Mouse (Mus musculus): Measurements from ENCODE around the gene Flt3l.

GRCm38 (mm10) chr7:45148534-45149098, 12.4 kb upstream of the Flt3l start:
- no peak for TF ChIP-seq CTCF (IDR thresholded peaks at IDR 0.05; ENCODE audit: low read depth)
- TF ChIP-seq EP300 (IDR thresholded peaks at IDR 0.05; ENCODE audit: low read depth) = no peak

Measured in liver, postnatal 0 days (tissue).